Mouse (Mus musculus): ENCODE data around the gene Emg1.

Gene Emg1

DNA sequence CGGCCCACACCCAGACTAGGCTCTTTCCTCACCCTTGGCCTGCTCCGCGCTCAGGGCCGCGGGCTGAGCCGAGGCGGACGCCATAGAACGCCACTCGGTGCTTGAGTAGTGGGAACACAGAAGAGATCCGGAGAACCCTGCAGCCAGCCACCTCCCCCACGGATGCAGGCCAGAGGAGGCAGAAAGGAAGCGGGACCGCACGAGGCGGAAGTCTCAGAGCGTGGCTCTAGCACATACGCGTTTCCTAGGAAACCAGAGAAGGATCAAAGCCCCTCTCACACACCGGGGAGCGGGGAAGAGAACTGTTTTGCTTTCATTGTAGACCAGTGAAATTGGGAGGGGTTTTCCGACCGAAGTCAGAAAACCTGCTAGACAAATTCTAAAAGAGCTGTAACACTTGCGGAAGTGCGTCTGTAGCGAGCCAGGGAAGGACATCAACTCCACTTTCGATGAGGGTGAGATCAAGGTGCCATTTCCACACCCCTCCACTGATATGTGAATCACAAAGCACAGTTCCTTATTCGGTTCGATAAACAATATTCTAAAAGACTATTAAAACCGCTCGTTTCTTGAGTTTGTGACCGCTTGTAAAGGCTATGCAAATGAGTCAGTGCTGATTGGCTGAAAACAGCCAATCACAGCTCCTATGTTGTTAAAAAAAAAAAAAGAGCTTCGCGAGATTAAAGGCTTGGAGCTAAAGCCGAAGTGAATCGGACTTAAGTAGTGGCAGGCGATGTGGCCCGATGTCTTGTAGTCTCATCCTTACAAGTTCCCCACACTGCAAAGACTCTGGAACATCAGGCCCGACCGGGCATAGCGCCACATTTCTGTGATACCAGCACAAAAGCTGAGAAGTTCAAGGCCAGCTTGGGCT is 29.1 kb upstream of the Emg1 start, which contains the start of gene Grcc10:
TSS of gene Grcc10 (minus strand) at position 487 of the 874 bp plus-strand sequence.
- DNase-seq = peak; percentile 92

DNA sequence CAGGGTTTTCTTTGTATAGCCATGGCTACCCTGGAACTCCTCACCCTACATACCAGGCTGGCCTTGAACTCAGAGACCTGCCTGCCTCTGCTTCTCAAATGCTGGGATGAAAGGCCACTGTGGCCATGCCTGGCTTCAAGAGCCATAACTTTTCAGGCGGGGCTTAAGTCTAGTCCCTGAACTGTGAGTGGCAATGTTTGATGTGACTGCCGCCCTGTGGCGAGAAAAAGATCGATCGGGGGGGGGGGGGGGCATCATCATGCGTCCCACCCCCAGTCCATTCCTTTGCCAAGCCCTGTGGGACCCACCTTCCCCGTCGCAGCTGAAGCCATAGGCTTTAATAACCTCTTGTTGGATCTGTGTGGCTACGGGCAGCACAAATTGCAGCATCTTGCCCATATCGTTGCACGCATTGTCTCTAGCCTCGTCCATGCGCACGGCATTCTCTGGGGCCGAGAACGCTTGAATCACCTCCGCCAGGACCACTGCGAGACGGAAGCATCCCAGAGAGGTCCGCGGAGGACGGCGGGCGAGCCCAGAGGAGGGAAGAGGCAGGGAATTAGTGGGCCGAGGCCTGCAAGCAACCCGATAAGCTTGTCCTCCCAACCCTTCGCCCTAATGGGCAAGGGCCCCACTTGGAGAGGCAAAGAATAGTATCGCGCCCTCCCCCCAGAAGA is 28.4 kb upstream of the Emg1 start:
- peak; percentile 73 for DNase-seq

DNA sequence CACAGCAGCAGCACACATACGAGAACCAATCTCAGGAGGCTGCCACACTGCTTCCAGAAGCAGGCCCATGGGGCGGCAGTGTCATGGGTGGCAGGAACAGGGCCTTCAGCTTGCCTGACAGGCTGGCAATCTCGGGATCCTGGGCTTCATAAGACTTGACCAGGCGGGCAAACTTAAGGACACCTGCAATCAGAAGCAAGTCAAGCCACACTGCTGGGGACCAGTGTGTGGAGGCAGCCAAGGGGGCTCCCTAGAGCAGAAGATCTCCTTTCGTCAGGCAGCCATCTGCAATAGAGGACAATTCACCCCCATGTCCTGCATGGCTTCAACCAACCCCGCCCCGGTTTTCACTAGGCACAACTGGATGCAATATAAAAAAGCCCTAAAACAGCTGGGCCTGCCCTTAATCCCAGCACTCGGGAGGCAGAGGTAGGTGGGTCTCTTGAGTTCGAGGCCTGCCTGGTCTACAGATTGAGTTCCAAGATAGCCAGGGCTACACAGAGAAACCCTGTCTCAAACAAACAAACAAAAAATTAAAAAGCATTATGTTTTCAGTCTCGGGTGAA is 27.3 kb upstream of the Emg1 start:
- peak; percentile 53 for DNase-seq

DNA sequence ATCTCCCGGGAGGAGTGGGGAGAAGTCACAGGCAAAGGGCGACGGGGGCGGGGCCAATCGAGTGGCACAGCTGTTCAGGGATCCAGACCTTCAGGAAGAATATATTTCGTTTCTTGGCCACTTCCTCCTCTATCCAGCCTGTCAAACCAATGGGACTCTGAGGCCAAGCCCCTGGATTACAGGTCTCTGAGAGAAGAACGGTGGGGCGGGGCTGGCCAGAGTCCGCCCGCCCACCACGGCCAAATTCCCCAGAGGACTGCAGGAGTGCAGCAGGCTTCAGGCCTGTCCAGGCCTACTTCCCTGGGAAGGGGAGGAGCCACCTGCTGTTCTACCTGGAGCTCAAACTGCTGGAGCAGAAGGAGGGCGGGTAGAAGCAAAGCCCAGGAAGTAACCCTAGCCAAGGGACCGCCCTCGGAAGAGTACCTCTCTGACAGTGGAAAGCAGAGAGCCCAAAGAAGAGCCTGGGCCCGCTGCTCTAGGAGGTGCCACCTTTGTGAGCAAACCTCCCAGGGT is 26.6 kb upstream of the Emg1 start, which contains the start of gene Ptpn6:
TSS of gene Ptpn6 (minus strand) at position 204 of the 513 bp plus-strand sequence.
- DNase-seq = peak; percentile 59

DNA sequence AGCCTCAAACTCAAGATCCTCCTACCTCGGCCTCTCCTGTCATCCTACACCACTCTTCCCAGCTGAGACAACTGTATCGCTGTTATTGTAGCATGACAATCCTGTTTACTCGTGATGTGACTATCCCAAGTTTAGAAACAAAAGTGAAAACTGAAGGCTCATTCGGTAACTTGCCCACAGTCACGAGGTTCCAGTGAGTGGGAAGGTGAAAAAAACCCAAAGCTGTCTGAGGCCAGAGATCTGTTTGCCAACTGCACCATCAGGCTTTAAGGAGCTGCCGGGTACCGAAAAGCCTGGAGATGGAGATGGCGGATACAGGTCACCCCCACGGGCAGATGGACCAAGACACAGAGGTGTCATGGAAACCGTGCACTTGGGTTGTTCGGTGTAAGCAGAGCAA is 25.1 kb upstream of the Emg1 start:
- no peak for DNase-seq

DNA sequence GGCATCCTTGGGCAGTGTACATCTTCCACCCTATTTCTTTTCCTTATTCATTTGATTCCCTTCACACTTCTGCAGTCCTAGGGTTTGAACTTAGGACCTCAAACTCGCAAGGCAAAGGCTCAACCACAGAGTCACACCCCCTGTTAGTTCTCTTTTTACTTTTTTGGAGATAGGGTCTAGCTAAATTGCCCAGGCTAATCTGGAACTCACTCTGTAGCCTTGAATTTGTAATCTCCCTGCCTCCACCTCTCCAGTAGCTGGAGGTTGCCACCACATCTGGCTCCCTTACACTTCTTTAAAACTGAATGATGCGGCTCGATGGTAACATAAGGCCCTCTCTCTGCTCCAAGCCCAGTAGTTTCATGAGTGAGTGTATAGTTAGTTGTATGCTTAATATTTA is 22.4 kb upstream of the Emg1 start:
- DNase-seq = no peak

DNA sequence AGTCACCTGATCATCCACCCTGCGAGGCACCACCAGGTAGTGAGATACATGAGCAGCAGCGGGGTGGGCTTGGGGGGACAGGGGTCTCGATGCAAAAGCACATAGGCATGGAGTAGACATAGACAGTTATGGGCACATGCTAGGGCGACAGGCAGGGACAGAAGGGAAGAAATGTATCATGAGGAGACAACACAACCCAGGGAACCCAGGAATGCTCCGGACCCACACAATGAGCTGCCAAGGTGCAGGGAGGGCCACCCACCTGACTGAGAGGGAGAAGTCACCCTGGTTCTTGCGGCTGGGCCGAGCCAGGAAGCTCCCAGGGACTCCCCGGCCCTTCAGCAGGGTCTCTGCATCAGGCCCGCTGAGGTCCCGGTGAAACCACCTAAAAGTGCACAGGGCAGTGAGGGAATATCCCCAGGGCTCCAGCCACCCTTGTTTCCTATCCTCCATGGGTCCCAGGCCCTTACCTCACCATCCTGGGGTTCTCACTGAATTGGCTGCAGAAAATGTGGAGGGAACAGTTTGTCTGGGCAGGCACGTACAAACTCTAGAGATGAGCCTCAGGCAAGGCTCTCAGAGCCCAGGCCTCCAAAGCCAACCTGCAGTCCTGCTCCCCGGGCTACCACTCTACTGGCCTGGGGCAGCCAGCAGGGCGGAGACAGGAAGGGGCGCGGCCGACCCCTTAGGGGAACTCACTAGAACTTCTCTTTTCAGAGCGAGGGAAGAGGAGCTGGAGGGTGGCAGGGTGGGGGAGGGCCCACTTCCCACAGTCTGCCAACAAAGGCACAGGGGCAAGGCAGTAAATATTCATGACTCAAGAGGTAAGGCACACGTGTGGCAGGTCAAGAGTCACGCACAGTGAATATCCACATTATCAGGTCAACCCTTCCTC is 20.7 kb upstream of the Emg1 start:
- DNase-seq = no peak

DNA sequence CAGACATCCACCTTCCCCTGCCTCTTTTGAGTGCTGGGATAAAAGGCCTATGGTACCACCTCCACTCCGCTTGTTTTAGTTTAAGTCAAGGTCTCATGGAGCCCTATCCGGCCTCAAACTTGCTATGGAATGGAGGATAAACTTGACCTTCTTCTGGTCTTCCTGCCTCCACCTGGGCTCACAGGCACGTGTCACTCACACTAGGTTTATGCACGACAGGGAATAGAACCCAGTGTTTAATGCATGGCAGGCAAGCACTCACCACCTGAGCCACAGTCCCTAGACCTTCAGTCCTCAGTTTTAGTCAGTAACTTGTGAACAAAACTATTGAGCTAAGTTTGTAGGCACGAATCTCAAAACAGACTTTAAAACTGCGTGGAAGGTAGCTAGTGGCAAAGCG is 19.1 kb upstream of the Emg1 start:
- DNase-seq = no peak

DNA sequence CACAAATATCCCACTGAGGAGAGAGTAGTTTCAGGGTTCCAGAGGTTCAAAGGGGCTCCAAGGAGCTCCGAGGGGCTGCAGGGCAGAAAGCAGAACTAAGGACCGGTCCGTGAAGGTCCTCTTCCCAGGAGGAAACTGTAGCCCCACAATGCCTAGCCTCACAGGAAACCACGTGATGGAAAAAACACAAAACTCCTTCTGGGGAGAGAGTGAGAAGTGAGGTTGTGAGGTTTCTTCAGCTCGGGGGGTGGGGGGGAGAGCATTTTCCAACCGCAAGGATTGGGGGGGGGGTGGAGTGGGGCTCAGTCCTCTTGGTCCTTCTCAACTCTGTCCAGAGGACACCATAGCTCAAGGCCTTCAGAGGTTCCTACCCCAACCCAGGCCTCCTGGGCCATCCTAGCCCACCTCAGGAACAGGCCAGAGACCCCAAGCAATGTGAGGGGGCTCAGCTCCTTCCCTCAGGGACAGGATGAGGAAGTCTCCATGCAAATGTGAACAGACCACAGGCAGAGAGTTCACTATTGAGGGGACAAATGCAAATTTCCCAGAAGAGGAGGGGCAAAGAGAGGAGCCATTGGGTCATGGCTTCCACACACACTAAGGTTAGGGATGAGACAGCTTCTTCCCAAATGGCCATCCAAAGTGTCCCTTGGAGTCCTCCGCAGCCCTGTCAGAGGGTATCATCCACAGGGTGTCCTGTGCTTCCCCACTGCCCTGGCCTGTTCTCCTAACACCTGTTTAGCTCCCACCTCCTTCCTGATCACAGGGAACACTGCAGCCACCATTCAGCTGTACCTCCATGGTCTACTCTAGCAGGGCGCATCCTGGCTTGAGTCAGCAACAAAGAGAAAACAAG is 18.1 kb upstream of the Emg1 start:
- no peak for DNase-seq

DNA sequence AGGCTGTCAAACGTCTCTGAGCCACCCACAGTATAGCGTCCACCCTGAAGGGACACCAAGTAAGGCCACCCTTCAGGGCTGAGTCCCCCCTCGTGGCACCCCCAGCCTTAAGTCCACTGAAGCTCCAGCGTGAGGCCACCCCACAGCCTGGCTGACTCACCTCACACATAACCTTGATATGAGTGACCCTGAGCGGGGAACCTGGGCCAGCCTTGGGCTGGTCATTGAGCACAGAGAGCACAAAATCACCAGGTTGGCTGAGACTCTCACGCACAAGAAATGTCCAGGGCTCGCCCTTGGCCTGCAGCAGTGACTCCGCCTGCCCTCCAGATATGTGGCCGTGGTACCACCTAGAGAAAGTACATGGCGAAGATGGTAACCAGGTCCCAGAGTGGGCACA is 16.6 kb upstream of the Emg1 start:
- no peak for DNase-seq

DNA sequence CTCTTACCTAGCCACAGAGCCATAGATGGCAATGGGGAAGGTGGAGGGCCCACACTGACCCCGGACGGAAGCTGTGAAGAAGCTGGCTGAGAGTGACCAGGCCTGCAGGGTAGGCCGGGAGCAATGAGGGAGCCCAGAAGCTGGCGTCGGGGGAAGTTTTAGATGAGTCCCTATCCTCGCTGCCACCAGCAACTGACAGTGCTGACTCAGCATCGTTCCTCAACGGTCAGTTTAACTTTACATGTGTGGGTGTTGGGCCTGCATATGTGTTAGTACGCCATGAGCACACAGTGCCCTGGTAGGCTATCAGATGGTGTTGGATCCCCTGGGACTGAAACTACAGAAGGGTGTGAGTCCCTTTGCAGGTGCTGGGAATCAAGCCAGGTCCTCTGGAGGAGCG is 12.5 kb upstream of the Emg1 start:
- no peak for DNase-seq

DNA sequence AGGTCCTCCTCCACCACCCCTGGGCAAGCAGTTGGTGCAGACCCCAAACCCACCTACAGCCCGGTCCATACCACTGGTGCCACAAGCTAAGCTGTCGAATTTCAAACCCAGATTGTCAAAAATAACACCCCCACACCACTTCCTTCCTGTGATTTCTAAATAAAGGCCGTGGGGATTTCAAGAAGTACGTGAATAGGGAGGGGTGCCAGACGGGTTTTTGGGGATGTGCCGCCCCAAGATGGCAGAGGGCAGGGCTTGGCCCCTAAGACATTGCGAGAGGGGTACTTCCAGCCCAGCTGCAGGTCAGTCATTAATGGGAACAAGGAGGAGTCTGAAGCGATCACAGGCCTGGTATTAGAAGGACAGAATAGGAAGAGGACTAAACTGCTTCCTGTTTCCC is 11.6 kb upstream of the Emg1 start:
- no peak for DNase-seq

DNA sequence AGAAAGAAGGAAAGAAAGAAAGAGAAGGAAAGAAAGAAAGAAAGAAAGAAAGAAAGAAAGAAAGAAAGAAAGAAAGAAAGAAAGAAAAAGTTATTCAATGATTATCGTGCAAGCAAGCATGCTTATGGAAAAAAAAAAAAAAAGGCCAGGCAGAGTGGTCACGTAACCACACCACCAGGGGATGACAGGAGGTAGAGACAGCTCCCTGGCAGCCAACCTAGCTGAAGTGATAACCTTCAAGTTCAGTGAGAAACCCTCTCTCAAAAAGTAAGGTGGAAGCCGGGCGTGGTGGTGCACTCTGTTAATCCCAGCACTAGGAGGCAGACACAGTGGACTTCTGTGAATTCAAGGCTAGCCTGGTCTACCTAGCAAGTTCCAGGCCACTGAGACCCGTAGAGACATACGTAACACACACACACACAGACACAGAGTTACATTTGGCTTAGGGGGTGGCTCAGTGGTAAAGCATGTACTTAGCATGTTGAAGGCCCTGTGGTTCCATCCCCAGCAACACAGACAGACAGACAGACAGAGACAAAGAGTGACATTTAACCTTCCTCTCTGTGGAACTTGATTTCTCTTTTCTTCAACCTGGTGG is 11.0 kb upstream of the Emg1 start:
- no peak for DNase-seq

DNA sequence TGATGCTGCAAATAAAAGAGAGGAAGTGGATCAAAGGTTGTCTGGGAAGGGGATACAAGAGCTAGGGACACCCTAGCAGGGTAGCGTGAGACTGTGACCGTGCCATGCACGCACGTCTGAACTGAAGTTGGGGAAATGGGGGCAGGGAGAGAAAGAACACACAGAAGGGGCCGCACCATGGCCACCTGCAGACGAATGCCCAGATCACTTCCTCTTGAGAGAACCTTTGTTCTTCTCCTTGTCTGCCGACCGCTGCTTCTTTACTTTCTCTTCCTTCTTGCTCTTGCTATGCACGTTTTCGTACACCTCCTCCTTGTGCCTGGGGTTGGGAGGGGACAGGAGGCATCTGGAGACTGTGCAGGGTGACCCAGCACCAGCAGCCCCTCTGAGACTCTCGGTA is 8.9 kb upstream of the Emg1 start:
- DNase-seq = no peak

DNA sequence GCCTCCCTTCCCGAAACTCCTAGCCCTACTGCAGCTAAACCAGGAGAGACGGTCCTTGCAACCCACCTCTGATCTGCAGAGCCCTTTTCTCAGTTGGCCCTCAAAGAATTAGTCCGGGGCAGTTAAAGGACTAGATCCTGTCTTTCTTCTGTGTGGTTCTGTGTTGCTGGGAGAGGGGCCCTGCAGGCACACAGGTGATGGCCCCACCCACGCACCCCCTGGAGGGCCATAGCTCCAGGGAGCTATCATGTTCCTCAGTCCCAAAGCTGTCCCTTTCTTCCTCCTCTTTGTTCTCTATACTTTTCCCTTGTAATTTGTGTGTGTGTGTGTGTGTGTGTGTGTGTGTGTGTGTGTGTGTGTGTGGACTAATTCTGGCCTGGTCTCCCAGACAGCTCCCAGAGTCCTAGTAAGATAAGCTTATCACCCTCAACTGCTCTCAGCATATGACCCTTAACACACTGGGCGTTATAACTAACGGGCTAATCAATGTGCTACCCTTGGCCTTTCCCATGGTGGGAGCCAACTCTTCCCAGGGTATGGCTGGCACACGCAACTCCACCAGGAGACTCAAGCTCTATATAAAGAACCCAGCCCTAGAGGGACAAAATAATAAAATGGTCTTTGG is 7.5 kb upstream of the Emg1 start:
- peak; percentile 4 for DNase-seq

DNA sequence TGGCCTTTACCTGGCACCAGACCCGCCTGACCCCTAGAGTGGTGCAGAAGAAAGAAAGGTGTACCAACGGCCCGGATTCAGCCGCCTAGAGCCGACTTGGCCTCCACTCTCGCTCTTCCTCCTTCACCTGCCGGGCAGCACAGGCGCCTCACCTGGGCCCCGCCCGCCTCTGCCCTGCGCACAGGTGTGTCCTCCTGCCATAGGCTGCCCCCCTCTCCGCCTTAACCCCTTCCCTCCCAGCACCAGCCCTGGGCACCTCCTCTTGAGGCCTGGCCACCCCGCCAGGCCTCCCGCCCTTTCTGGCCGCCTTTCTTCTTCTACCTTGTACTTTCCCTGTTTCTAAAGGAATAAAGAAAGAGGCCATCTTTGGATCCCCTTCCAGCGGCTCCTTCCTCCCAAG is 6.7 kb upstream of the Emg1 start:
- DNase-seq = peak; percentile 6

DNA sequence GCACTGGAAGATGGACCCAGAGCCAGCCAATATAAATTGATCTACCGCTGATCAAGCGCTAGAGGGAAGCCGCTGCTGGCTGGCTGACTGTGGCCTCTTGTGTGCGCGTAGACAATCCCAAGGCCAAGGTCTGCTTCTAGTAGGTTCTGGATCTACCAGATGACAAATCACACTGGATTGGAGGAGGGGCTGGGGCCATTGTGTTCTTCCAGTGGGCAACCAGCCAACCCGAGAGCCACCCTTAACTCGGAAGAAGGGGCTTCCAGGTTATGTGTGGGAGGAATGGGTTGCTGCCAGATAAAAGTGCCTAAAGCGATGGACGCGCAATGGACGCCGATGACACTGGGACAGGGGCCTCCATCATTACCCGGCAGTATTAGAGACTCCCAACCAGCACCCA is 6.0 kb upstream of the Emg1 start:
- DNase-seq = peak; percentile 22

DNA sequence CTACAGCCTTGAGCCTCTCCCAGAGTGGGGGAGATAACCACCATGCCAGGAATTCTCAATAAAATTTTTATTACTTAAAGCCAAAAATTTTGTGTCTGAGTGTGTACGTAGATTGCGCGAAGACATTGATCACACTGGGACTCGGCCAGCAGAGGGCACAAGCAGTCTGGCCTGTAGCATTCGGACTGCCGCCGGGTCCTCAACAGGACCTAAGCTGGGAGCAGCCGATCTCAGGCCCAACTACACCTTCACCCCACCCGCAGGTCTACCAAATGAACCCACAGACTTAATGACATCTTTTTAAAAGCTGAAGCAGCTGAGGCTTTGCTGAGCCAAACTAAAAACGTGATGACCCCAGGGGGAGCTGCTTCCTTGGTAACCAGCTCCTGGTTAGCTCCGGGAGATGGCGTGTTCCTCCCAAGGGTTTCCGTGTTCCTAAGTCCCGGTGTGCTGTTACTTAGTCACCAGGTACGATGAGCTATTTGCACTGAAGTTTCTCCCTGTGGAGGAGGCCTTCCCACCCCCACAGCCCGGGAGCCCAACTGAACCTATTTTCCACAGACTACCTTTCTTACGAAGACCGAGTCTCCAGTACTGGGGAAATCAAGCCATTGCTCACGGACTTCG is 5.0 kb upstream of the Emg1 start:
- DNase-seq = peak; percentile 20

DNA sequence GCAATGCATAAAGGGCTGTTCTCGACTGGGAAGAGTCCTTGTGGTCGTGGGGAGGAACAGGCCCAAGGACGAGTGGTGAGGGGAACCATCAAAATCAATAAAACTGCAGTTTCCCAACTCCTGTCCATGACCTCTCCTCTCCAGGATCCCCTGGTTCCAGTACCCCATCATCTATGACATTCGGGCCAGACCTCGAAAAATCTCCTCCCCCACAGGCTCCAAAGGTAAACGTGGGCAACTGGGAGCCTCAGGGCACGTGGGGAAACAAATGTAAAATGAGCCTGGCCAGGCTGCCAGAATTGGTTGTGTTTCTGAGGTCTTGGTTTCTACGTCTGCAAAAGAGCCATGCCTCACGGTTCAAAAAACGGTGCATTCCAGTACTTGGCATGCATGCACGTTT is 940 bp upstream of the Emg1 start:
- no peak for DNase-seq

DNA sequence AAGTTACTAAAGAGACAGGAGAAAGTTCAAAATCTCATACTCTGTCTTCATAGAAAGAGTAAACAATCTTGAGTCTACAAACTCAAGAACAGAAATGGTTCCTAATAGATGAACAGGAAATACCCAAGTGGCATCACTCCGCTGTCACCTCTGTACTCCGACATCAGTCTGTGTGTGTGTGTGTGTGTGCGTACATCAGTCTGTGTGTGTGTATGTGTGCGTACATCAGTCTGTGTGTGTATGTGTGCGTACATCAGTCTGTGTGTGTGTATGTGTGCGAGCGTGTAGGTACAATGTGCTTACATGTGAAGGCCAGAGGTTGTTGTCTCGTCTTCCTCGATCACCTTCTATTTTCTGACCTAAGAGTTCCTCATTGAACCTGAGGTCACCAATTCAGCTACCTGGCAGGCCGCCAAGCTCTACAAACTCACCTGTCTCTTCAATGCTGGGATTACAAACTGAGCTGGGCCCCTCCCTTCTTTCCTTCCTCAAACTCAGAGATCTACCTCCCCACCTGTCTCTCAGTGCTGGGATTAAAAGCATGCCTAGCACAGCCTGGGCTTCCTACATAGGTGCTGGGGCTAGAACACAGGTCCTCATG is 3.6 kb downstream of the Emg1 start:
- no peak for DNase-seq
